Mouse (Mus musculus) megakaryocyte, embryonic 14.5 days (primary cell): ENCODE results near the gene Baiap3.

ENCODE experiments used
- FLI1 ChIP-seq: IDR thresholded peaks from 2 replicates; pipeline ENCODE4 v1.6.1; 2012; ENCODE audit warnings: low read length, inconsistent platforms, mixed read lengths
- GATA1 ChIP-seq: IDR thresholded peaks from 3 replicates; pipeline ENCODE4 v1.6.1; 2012; ENCODE audit warnings: mixed read lengths, low read length, inconsistent platforms, borderline replicate concordance

- TF ChIP-seq GATA1, result no peak
- TF ChIP-seq FLI1, result no peak
Measured at GRCm38 (mm10) chr17:25274571-25275346, 18.6 kb upstream of the Baiap3 start, which contains the start of gene Ube2i.
